Mouse (Mus musculus) lung, adult 2 months (tissue): ENCODE results near the gene Optc.

Experiments
- CTCF ChIP-seq: fragments of 200-500 bp; IDR thresholded peaks from 2 replicates; pipeline ENCODE4 v1.5.1; 2011; ENCODE audit warnings: mild to moderate bottlenecking, low read length, control low read depth; ENCODE audit not compliant: insufficient read depth
- POLR2A ChIP-seq: fragments of 200-500 bp; IDR thresholded peaks from 2 replicates; pipeline ENCODE4 v1.6.1; 2011; ENCODE audit warnings: low read depth, mild to moderate bottlenecking, control low read depth, low read length, borderline replicate concordance; ENCODE audit errors: extremely low read depth

DNA sequence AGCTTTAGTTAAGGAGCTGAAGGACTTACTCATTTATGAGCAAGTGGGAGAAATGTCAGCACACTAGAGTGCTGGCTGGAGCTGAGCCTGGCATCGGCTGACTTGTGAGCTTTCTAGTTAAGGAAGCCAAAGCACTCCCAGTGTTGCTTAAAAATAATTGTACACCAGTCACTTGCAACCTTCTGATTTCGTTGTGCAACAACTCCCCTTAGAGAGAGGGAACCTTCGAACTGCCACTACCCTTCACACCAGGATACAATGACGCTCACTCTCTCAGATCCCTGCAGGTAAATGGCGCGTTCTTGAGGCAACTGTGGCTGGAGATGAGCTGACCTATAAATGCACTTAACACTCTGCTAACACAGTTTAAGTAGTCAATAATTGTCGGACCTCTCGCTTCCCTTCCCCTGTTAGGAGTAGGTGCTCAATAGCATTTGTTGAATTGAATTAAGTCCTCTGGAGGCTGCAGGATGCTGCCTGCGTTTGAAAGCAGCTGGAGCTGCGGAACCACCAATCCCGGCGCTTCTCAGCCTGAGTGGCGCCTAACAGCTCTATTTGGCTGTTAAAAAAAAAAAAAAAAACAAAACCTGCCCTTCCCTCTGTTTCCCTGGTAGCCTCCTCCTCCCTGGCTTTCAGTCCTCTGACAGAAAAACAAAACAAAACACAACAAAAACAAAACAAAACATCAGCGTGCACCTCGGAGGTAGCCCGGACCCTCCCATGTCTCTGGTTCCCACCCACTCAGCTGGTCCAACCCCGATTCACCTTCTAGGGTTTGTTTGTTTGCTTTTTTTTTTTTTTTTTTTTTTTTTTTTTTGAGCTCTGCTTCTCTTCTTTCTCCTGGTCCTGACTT is 53.2 kb downstream of the Optc start:
- TF ChIP-seq CTCF (no peak), POLR2A (no peak)
